Mouse (Mus musculus) gastrocnemius, postnatal 10 days (tissue): Measurements from ENCODE around the gene Heatr5b. TPM values are rescaled to one million over a fixed set of nuclear protein-coding genes. Genes with fewer than 3 reads are reported as not detected.

ENCODE experiments used
- total RNA-seq, 2 experiments: library from RNA; stranded (reverse); gene quantifications; 2 replicates each; pipeline ENCODE4 v1.2.3; 2021

Heatr5b gene
- total RNA-seq, 2 experiments from 2014 or later: 10.0 to 12.5 TPM

Other genes with a start within 250 kb of the Heatr5b start
- 10 to 100 TPM; 11.7 to 13.0 TPM for gene Strn, start 98.2 kb downstream of the Heatr5b start, total RNA-seq
- gene Gpatch11, start 203 bp upstream of the Heatr5b start, total RNA-seq: 10 to 100 TPM; 21.4 to 22.3 TPM
- gene Eif2ak2, start 47.2 kb upstream of the Heatr5b start, total RNA-seq: 1 to 10 TPM; 8.5 to 9.5 TPM
- gene Sult6b1, start 71.6 kb upstream of the Heatr5b start, total RNA-seq: not detected
- 10 to 100 TPM; 56.3 to 65.8 TPM for gene Cebpzos, start 81.1 kb upstream of the Heatr5b start, total RNA-seq
- gene Cebpz, start 101.7 kb upstream of the Heatr5b start, total RNA-seq: 10 to 100 TPM; 19.8 to 22.7 TPM
- gene Ndufaf7, start 101.8 kb upstream of the Heatr5b start, total RNA-seq: 10 to 100 TPM; 31.1 to 31.3 TPM
- gene Prkd3, start 185.5 kb upstream of the Heatr5b start, total RNA-seq: 10 to 100 TPM; 18.2 to 27.2 TPM
- gene Qpct, start 216.5 kb upstream of the Heatr5b start, total RNA-seq: 10 to 100 TPM; 12.3 to 15.9 TPM